Mouse (Mus musculus): ENCODE results near the gene Hist2h2be. TPM values are rescaled to one million over a fixed set of nuclear protein-coding genes. Genes with fewer than 3 reads are reported as not detected.

Gene Hist2h2be
- polyA plus RNA-seq, 3 experiments from 2014 or later, result 0.38 to 2.2 (median 2.0) TPM

DNA sequence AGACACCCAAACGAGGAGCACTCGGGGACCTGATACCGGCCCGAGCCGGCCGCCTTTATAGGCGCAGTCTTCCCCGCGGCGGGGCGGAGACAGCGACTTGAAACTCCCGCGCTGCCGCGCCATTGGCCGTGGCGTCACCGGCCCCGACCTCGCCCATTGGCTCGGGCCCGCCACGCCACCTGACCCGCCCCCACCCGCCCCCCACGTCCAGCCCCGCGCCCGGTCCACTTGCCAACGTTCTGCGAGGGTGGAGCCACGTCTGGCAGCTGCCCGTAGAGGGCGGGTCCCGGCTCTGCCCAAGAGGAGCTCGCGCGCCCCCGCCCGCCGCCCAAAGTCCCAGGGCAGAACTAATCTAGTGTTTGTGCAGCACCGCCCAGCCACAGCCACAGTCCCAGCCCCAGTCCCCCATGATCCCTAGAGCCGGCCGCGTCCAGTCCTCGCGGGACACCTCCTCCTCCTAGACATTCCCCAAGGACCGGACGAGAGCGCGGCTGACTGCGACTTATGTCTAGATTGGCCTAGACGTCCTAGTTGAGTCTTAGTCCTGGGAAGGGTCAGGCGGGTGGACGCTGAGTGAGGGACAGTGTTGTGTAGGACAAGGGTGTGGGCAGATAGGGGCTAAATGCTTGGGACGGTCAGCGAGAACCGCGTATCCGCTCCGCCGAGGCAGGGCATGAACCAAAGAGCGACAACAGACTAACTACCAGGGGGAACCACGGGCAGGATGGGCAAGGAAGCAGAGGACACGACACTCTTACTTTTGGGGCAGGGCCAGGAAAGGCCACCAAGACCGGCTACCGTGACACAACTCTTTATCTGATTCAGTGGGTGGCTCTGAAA is 18.3 kb downstream of the Hist2h2be start, which contains the start of gene Hist2h3c2:
TSS of gene Hist2h3c2 (minus strand) at position 174 of the 840 bp plus-strand sequence.
- peak; percentile 62 for ATAC-seq

DNA sequence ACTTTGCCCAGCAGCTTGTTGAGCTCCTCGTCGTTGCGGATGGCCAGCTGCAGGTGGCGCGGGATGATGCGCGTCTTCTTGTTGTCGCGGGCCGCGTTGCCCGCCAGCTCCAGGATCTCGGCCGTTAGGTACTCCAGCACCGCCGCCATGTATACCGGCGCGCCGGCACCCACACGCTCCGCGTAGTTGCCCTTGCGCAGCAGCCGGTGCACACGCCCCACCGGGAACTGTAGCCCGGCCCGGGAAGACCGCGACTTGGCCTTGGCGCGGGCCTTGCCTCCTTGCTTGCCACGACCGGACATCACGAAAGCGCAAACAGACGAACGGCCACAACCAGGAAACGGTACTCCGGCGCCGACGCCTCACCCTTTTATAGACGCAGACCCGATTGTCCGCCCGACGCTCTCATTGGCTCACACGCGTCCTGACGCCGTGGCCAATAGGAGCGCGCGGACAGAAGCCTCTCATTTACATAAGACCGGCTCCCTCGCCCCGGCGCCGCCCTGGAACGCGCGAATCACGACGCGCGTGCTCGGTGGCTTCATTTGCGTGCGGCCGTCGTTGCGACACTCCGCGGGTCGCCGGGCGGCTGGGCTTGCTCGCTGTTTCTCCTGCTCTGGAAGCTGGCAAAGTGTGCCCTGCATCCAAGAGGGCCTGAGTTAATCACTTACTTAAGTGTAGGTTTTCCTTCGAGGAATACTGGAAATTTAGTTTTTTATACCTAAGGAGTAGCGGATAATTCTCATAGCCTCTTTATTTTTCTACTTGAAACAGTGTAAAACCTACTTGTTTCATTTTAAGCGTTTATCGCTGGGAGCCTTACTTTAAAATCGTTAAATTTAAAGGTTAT is 19.3 kb downstream of the Hist2h2be start, which contains the start of gene Hist2h2aa2:
TSS of gene Hist2h2aa2 (minus strand) at position 328 of the 850 bp plus-strand sequence.
- ATAC-seq, result peak; percentile 79

GRCm38 (mm10) chr3:96240799-96241197 is 19.9 kb downstream of the Hist2h2be start:
- no peak for ATAC-seq

- ATAC-seq, result no peak
Measured at GRCm38 (mm10) chr3:96243921-96244572, 23.1 kb downstream of the Hist2h2be start.

GRCm38 (mm10) chr3:96245003-96245886 is 24.3 kb downstream of the Hist2h2be start, which contains the start of gene Hist2h2aa1:
Gene Hist2h2aa1 (plus strand): TSS chr3:96245497.
- peak; percentile 75 for ATAC-seq

DNA sequence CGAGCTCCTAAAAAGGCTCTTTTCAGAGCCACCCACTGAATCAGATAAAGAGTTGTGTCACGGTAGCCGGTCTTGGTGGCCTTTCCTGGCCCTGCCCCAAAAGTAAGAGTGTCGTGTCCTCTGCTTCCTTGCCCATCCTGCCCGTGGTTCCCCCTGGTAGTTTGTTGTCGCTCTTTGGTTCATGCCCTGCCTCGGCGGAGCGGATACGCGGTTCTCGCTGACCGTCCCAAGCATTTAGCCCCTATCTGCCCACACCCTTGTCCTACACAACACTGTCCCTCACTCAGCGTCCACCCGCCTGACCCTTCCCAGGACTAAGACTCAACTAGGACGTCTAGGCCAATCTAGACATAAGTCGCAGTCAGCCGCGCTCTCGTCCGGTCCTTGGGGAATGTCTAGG is 25.1 kb downstream of the Hist2h2be start:
- peak; percentile 47 for ATAC-seq

GRCm38 (mm10) chr3:96246427-96246856 is 25.5 kb downstream of the Hist2h2be start, which contains the start of gene Hist2h3c1:
Gene Hist2h3c1 (plus strand): TSS chr3:96246685.
- peak; percentile 53 for ATAC-seq

DNA sequence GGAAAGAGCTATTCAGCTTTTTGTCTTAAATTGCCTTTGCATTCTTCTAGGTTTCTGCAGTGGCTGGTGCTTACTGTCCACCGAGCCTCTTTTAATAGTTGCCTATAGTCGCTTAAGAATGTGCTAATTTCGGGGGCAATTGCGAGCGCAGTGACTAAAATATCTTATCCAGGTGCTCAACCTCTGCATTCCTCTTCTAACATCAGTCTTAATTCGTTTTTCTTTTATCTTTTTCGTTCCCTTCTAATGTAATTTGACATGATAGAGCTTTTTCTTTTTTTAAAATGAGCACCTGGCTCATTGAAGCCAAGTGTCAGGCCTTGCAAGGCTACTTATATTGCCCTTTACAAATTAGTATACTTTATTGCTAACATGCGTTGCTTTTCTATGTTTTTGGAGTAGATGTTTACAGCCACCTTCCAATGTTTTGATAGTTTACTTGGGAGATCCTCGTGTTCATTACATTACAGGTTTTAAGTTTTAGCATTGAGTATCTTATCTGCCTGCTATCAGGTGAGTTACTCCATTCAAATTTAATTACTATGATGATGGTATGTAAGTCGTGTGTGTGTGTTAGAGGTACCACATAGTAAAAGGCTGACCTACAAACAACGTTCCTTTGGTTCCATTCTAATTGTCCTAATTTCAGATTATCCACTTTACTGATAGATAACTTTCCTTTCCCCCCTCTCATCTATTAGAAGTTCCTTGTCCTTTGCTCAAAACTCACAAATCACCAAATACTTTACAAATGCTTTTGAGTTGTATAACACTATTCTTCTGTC is 26.6 kb downstream of the Hist2h2be start:
- ATAC-seq, result no peak

DNA sequence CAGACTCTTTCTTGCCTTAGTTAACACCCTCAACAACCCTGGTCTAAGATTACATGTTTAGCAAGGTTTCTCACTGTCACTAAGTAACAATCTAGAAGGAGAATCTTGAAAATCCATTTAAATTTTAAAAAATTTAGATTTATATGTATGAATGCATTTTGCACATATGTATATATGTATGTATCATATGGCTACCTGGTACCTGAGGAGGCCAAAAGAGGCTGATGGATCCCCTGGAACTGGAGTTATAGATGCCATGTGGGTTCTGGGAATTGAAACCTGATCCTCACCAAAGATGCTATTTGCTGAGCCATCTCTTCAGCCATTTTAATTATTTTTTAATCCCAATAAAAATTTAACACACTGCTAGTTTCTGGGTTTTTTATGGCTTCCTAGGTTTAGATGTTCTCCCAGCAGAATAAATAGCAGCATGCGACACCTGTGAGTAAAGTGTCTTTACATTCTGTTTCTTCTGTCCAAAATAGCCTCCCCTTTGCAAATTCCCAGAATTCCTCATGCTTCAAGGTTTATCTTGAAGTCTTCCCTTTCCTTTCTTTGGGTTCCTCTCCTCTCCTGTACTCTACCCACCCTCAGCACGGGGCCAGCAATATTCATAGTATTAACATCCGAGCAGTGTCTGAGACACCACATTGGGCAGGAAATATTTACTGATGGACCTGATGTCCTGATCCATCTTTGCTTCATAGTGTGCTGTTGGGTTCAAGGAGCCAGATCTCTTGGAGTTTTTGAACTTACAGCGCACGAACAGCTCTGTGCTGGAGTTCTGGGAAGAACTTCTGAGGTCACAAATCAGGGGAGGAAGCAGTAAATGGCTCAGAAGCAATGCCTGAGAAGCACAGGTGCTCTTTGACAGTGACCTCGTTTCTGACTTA is 27.5 kb downstream of the Hist2h2be start:
- no peak for ATAC-seq

DNA sequence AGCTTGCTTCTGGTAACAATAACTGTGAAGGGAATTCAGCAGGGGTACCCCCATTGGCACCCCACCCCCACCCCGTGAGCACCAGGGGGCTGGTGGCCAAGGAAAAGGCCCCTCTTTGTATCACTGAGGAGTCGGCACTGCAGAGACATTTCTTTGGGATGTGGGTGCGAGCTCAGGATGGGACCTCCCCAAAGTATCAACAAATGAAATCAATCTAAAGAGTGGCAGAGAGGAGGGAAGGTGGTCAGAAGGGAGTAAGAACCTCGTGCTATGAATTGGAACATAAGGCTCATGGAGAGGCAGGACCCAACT is 28.1 kb downstream of the Hist2h2be start:
- no peak for ATAC-seq

DNA sequence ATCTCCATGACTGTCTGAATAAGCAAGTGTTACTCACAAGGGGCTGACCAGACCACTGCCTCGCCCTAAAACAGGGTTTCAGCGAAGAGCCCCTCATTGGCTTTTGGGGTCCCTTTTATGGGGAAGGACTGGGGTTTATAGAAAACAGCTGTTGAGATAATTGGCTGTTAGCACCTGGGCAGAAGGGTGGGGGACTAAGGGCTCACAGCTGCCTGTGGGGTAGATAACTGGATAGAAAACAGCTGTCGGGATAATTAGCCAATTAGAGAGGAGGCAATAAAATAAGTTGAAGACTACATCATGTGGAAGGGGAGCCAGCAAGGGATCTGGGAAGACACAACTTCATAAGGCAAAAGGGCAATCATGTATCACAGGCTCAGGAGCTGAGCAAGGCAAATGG is 30.0 kb downstream of the Hist2h2be start:
- ATAC-seq, result no peak

GRCm38 (mm10) chr3:96251787-96252186 is 30.9 kb downstream of the Hist2h2be start:
- ATAC-seq, result no peak

DNA sequence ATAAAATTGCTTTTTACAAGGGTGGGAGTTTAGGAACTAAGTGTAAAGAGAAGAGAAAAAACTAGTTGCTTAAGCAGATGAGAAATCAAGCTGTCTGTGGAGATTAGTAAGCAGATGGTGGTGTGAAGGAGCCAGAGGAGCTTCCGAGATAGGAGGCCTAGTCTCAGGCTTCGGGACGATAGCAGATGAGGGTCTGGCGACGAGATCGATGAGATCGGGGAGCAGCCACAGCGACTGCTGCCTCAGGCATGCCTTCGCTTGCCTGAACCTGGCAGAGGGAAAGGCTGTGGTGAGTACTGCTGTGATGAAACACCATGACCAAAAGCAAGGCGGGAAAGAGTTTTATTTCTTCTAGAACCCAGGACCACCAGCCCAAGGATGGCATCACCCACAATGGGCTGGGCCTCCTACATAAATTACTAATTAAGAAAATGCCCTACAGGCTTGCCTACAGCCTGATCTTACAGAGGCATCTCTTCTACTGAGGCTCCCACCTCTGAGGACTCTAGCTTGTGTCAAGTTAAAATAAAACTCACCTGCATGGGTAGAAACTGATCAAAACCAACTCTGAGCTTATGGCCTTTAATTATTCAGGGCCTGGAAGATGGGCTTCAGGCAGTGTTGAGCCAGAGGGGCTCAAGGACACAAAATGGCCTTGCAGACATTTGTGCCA is 33.9 kb downstream of the Hist2h2be start:
- no peak for ATAC-seq

- ATAC-seq, result peak; percentile 28
Measured at GRCm38 (mm10) chr3:96255926-96256593, 35.1 kb downstream of the Hist2h2be start.

- no peak for ATAC-seq
Measured at GRCm38 (mm10) chr3:96257190-96257589, 36.3 kb downstream of the Hist2h2be start.

- ATAC-seq, result no peak
Measured at GRCm38 (mm10) chr3:96260220-96260619, 39.3 kb downstream of the Hist2h2be start.

DNA sequence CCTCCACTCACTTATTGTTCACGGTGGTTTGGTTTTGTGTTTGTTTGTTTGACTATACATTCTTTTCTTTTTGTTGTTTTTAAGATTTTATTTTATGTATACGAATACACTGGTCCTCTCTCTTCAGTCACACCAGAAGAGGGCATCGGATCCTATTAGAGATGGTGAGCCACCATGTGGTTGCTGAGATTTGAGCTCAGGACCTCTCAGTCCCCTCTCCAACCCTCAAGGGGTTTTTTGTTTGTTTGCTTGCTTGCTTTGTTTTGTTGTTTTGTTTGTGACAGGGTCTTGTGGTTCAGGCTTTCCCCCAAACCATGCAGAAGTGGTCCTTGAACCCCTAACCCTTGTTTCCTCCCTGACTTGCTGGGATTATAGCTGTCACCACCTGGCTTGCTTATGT is 40.7 kb downstream of the Hist2h2be start:
- ATAC-seq, result no peak

GRCm38 (mm10) chr3:96262216-96262875 is 41.4 kb downstream of the Hist2h2be start:
- peak; percentile 66 for ATAC-seq
